Mouse (Mus musculus) c-Kit-positive CD71-positive TER-119-positive erythroid progenitor cells, embryonic 14.5 days (primary cell): Measurements from ENCODE around the gene Wdr4.

Source experiments
- DNase-seq: peaks from one replicate; pipeline ENCODE4 v3.0.0-alpha.2; 2013; ENCODE audit warnings: low spot score

The Wdr4 gene

GRCm38 (mm10) chr17:31445061-31445731 lies 74.6 kb downstream of the Wdr4 start:
- DNase-seq, result no peak
